Mouse (Mus musculus) bone marrow, adult 2 months (tissue): ENCODE results near the gene Skil. TPM values are rescaled to one million over a fixed set of nuclear protein-coding genes. Genes with fewer than 3 reads are reported as not detected.
"Not testable (repeated sequence)": the region's sequence is repeated elsewhere in the genome, so short reads cannot be mapped to it uniquely, and the experiment has no call there.

Experiments used
- H3K27ac ChIP-seq: fragments of 200-500 bp; 2 replicates; pipeline ENCODE4 v1.5.1; 2012; ENCODE audit warnings: low read depth, mild to moderate bottlenecking, control low read depth, inconsistent platforms, low read length; ENCODE audit not compliant: control insufficient read depth, poor library complexity, insufficient read depth
- H3K4me1 ChIP-seq: fragments of 200-500 bp; 2 replicates; pipeline ENCODE4 v1.6.1; 2011; ENCODE audit warnings: low read length; ENCODE audit not compliant: control insufficient read depth, insufficient read depth
- H3K4me3 ChIP-seq: fragments of 200-500 bp; replicated peaks from 2 replicates; pipeline ENCODE3; 2011; ENCODE audit warnings: mild to moderate bottlenecking, low read depth, low read length, control low read depth; ENCODE audit not compliant: control insufficient read depth
- CTCF ChIP-seq: fragments of 200-500 bp; IDR thresholded peaks from 2 replicates; pipeline ENCODE4 v1.5.1; 2011; ENCODE audit warnings: low read length, control low read depth; ENCODE audit not compliant: control insufficient read depth, insufficient read depth
- POLR2A ChIP-seq: fragments of 200-500 bp; IDR thresholded peaks from 2 replicates; pipeline ENCODE4 v1.6.1; 2011; ENCODE audit warnings: low read depth, mild to moderate bottlenecking, control low read depth, low read length, borderline replicate concordance; ENCODE audit not compliant: control insufficient read depth
- WGBS: fragments of 180-500 bp; shearing (Covaris S2); methylation state at CpG from one replicate; pipeline ENCODE4 v1.1.7; 2018; 5-methylcytosine and 5-hydroxymethylcytosine counted together
- polyA plus RNA-seq: library from polyadenylated mRNA; stranded (reverse); fragments of >200 nt; gene quantifications from 2 replicates; pipeline ENCODE4 v1.2.4, GENCODE M21; 2011; ENCODE audit warnings: low replicate concordance; ENCODE audit not compliant: missing spikeins, insufficient read depth, insufficient read length

The Skil gene
- polyA plus RNA-seq, 1 experiment: 2.9 TPM

- Histone ChIP-seq H3K27ac (no peak overlapping the region), H3K4me1 (no peaks in the 10 kb centered on the region), H3K4me3 (no peak overlapping the region)
- TF ChIP-seq POLR2A (no peak), CTCF (no peak)
- 29% methylated on average over 4 of the region's 4 CpGs for WGBS
Observed at GRCm38 (mm10) chr3:31126303-31126702, 31.4 kb downstream of the Skil start.

DNA sequence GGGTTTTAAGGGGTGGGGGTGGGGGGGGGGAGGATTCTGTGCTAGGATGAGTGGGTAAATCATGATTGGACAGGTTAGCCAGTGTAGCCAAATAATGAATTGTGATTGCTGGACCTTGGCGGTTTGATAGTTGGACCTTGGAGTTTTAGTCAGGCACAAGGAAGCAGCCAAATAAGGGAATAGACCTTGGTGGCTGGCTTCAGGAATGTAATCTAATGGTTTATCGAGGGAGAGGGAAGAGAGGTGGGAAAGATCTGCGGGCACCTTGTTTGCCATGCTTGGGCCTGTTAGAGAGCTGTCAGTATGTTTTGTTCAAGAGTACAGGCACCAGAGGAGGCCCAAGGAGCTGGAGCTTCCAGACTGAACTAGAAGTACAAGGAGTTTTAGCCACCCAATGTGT lies 32.0 kb downstream of the Skil start:
- H3K4me3 ChIP-seq: no peak overlapping the region
- 87% methylated on average over 3 of the region's 3 CpGs for WGBS
- no peak overlapping the region for H3K27ac ChIP-seq
- no peaks in the 10 kb centered on the region for H3K4me1 ChIP-seq
- TF ChIP-seq POLR2A (no peak), CTCF (no peak)

GRCm38 (mm10) chr3:31129766-31130165 lies 34.9 kb downstream of the Skil start:
- WGBS: 54% methylated on average over 4 of the region's 4 CpGs
- TF ChIP-seq POLR2A (no peak), CTCF (no peak)
- H3K4me3 ChIP-seq: no peak overlapping the region
- H3K27ac ChIP-seq: no peak overlapping the region
- no peaks in the 10 kb centered on the region; the same call in 1 of the 2 replicates for H3K4me1 ChIP-seq

GRCm38 (mm10) chr3:31133664-31134063 lies 38.8 kb downstream of the Skil start:
- WGBS: 3% methylated on average over 5 of the region's 5 CpGs
- H3K4me3 ChIP-seq: no peak overlapping the region
- no peak for TF ChIP-seq CTCF
- TF ChIP-seq POLR2A: no peak
- no peak overlapping the region for H3K27ac ChIP-seq
- H3K4me1 ChIP-seq: no peaks in the 10 kb centered on the region; the same call in 1 of the 2 replicates

- Histone ChIP-seq H3K4me3 (no peak overlapping the region), H3K4me1 (no peaks in the 10 kb centered on the region; the same call in 1 of the 2 replicates), H3K27ac (no peak overlapping the region)
- TF ChIP-seq POLR2A (no peak), CTCF (no peak)
- WGBS: 66% methylated on average over 8 of the region's 8 CpGs
Observed at GRCm38 (mm10) chr3:31134246-31134645, 39.4 kb downstream of the Skil start.

- TF ChIP-seq POLR2A: no peak
- no peak for TF ChIP-seq CTCF
- no peak overlapping the region for H3K27ac ChIP-seq
Observed at GRCm38 (mm10) chr3:31134696-31135095, 39.8 kb downstream of the Skil start.

DNA sequence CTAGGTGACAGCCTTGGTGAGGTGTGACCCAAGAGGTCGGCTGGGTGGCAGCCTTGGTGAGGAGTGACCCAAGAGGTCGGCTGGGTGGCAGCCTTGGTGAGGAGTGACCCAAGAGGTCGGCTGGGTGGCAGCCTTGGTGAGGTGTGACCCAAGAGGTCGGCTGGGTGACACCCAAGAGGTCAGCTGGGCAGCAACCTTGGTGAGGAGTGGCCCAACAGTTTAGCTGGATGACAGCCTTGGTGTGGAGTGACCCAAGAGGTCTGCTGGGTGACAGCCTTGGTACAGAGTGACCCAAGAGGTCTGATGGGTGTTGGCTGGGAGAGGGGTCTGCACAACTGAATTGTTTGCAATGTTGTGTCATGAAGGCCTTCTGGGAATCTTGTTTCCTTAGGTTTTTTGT lies 41.7 kb downstream of the Skil start:
- H3K4me3 ChIP-seq, H3K4me1 ChIP-seq, H3K27ac ChIP-seq: not testable (repeated sequence)
- 64% methylated on average over 4 of the region's 4 CpGs for WGBS

More at GRCm38 (mm10) chr3:31134696-31135095, 39.8 kb downstream of the Skil start:
- H3K4me1 ChIP-seq: no peaks in the 10 kb centered on the region; the same call in 1 of the 2 replicates
- H3K4me3 ChIP-seq: no peak overlapping the region
- WGBS: 43% methylated on average over 7 of the region's 7 CpGs

DNA sequence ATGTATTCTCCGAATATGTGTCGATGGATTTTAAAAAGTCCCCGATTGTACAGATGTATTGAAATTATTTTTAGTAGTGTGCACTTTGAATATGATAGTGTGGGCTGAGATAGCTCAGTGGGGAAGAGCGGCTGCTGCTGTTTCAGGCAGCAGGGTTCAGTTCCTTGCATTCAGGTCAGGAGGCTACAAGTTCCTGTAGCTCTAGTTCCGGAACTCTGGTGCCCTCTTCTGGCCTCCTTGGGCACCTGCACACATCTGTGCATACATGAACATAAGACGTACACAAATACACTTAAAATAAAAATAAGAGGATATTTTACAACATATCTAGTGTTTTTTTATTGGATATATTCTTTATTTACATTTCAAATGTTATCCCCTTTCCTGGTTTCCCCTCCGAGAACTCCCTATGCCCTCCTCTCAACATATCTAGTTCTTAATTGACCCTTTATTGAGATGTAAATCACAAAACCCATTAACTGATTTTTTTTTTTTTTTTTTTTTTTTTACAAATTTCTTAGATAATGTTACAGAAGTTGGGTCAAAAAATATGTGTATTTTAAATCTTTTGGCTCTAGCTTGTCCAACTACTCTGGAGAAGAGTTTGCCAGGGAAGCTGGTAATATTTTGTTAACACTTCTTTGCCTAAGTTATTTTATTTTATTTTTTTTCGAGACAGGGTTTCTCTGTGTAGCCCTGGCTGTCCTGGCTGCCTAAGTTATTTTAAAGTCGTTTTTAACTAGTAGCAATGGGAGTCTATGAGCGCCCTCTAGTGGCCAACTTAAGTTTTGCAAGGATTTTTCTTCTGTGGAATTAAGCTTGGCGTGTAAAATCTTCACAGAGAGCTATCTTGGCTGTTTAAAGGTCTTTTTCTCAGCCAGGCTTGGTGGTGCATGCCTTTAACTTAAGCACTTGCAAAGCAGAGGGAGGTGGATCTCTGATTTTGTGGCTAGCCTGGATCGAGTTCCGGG lies 43.9 kb downstream of the Skil start:
- 53% methylated on average over 13 of the region's 13 CpGs for WGBS
- Histone ChIP-seq H3K4me3 (no peak overlapping the region), H3K4me1 (no peaks in the 10 kb centered on the region; the same call in 1 of the 2 replicates), H3K27ac (no peak overlapping the region)
- no peak for TF ChIP-seq POLR2A
- TF ChIP-seq CTCF: peak; percentile 69
